ENCODE assay signal across 8 mouse cellular contexts in genomic region chr7:133176256-133177178, GRCm38 (mm10). TPM values are rescaled to one million over a fixed set of nuclear protein-coding genes. Genes with fewer than 3 reads are reported as not detected.
DNase-seq lines count a peak whose midpoint lies in the region; ATAC-seq and TF ChIP-seq lines count a peak whose summit lies in the region.
"Had no signal": no experiment of that assay in that cellular context is flagged by ENCODE, and none has a peak within 500 bp of the region (broad histone marks: within the 10 kb centered on the region; RNA-seq: fewer than 3 reads in every experiment).

No protein-coding gene starts in this region.

- no peak overlapping the region for H3K9ac ChIP-seq in midbrain, embryonic 11.5 days (ENCODE audit: low read length)
- H3K9ac ChIP-seq in midbrain, embryonic 13.5 days (replicated peaks), result no peak overlapping the region
- no peak overlapping the region for H3K9ac ChIP-seq in heart, embryonic 16.5 days (ENCODE audit: low read length)
- H3K9ac ChIP-seq: limb, embryonic 12.5 days had no signal

- no peak overlapping the region for H3K4me3 ChIP-seq in midbrain, embryonic 11.5 days (ENCODE audit: low read depth, low read length)
- no peak overlapping the region for H3K4me3 ChIP-seq in midbrain, embryonic 13.5 days (replicated peaks)
- no peak overlapping the region for H3K4me3 ChIP-seq in heart, embryonic 16.5 days (ENCODE audit: low read length)
- no peak overlapping the region for H3K4me3 ChIP-seq in myocyte
- H3K4me3 ChIP-seq: limb, embryonic 12.5 days had no signal

- no peak overlapping the region for H3K27ac ChIP-seq in midbrain, embryonic 11.5 days (ENCODE audit: low read depth, low read length)
- H3K27ac ChIP-seq in midbrain, embryonic 13.5 days, result no peak overlapping the region
- H3K27ac ChIP-seq in heart, embryonic 16.5 days (ENCODE audit: low read length), result peak overlapping the region; percentile 52
- H3K27ac ChIP-seq: limb, embryonic 12.5 days had no signal

- no peaks in the 10 kb centered on the region for H3K79me2 ChIP-seq in myocyte (ENCODE audit: control insufficient read depth, insufficient read depth)

- no peak for TF ChIP-seq POLR2A in myocyte (IDR thresholded peaks at IDR 0.05; ENCODE audit: insufficient read length, low read depth)

- no peak overlapping the region for H3K4me2 ChIP-seq in midbrain, embryonic 11.5 days
- H3K4me2 ChIP-seq in midbrain, embryonic 13.5 days (replicated peaks), result no peak overlapping the region
- peak overlapping the region; percentile 47 for H3K4me2 ChIP-seq in heart, embryonic 16.5 days (ENCODE audit: low read depth, low read length)
- H3K4me2 ChIP-seq in myocyte (ENCODE audit: low read depth), result peak overlapping the region; percentile 10
- H3K4me2 ChIP-seq: limb, embryonic 12.5 days had no signal

- H3ac ChIP-seq in myocyte (ENCODE audit: control insufficient read depth, insufficient read length), result no peak overlapping the region

- no peak for ATAC-seq in midbrain, embryonic 11.5 days (ENCODE audit: low FRiP score)
- no peak for ATAC-seq in midbrain, embryonic 13.5 days
- ATAC-seq in heart, embryonic 16.5 days (replicated peaks; ENCODE audit: extremely low read depth, insufficient read depth, low FRiP score), result peak; percentile 88
- no peak for ATAC-seq in erythroblast, adult 5-6 weeks (replicated peaks; ENCODE audit: low FRiP score, poor library complexity, severe bottlenecking)

- peak; percentile 54 for DNase-seq in midbrain, embryonic 11.5 days (ENCODE audit: low spot score, missing footprints)
- peak; percentile 96 to 97 for DNase-seq in cerebellum, postnatal 10 days
- no peak for DNase-seq in left cerebral cortex, postnatal 14 days (ENCODE audit: low spot score in 2 of 2)

- no peaks in the 10 kb centered on the region for H3K4me1 ChIP-seq in midbrain, embryonic 11.5 days (ENCODE audit: control insufficient read depth, insufficient read depth, low read length)
- H3K4me1 ChIP-seq in midbrain, embryonic 13.5 days (replicated peaks), result no peaks in the 10 kb centered on the region
- H3K4me1 ChIP-seq in heart, embryonic 16.5 days (ENCODE audit: control insufficient read depth, insufficient read depth, low read length), result peaks cover 15% of the 10 kb centered on the region

- WGBS in midbrain, embryonic 11.5 days, result 82% methylated on average over 10 of the region's 10 CpGs
- WGBS in midbrain, embryonic 13.5 days, result 80% methylated on average over 10 of the region's 10 CpGs
- 27% methylated on average over 10 of the region's 10 CpGs for WGBS in heart, embryonic 16.5 days

- no peaks in the 10 kb centered on the region for H3K27me3 ChIP-seq in midbrain, embryonic 11.5 days (ENCODE audit: control insufficient read depth, insufficient read depth, low read length)
- no peaks in the 10 kb centered on the region for H3K27me3 ChIP-seq in midbrain, embryonic 13.5 days
- no peaks in the 10 kb centered on the region for H3K27me3 ChIP-seq in heart, embryonic 16.5 days (ENCODE audit: control insufficient read depth, insufficient read depth, low read length)
- H3K27me3 ChIP-seq in myocyte (ENCODE audit: control insufficient read depth, insufficient read depth, insufficient read length), result no peaks in the 10 kb centered on the region
- H3K27me3 ChIP-seq: limb, embryonic 12.5 days had no signal

- no peaks in the 10 kb centered on the region for H3K36me3 ChIP-seq in midbrain, embryonic 11.5 days (ENCODE audit: control insufficient read depth, insufficient read depth, low read length)
- H3K36me3 ChIP-seq in midbrain, embryonic 13.5 days, result no peaks in the 10 kb centered on the region
- no peaks in the 10 kb centered on the region for H3K36me3 ChIP-seq in heart, embryonic 16.5 days (ENCODE audit: control insufficient read depth, insufficient read depth)
- no peaks in the 10 kb centered on the region for H3K36me3 ChIP-seq in myocyte (ENCODE audit: control insufficient read depth, insufficient read depth)
- H3K36me3 ChIP-seq: limb, embryonic 12.5 days had no signal

- no peaks in the 10 kb centered on the region for H3K9me3 ChIP-seq in midbrain, embryonic 11.5 days (ENCODE audit: control insufficient read depth, low read length)
- H3K9me3 ChIP-seq in midbrain, embryonic 13.5 days, result no peaks in the 10 kb centered on the region
- H3K9me3 ChIP-seq in heart, embryonic 16.5 days (replicated peaks; ENCODE audit: control insufficient read depth, low read length), result no peaks in the 10 kb centered on the region
- H3K9me3 ChIP-seq: limb, embryonic 12.5 days had no signal

- intact Hi-C loops in left cerebral cortex, postnatal 14 days (cut with DNase I), result no loop called here

TF ChIP-seq in myocyte, 11 proteins besides CTCF, POLR2A, EP300 and RAD21:
- TF ChIP-seq E2F4 (IDR thresholded peaks at IDR 0.05; ENCODE audit: insufficient read depth) (no peak), MYOG (IDR thresholded peaks at IDR 0.05; ENCODE audit: control insufficient read depth in 1 of 3, insufficient read depth in 1 of 3, insufficient read length in 2 of 3, low read depth in 2 of 3) (no peak), CEBPB (IDR thresholded peaks at IDR 0.05; ENCODE audit: insufficient read depth, poor library complexity, severe bottlenecking) (no peak), USF1 (IDR thresholded peaks at IDR 0.05; ENCODE audit: low read depth) (no peak)

RNA-seq across cellular contexts. Expression of gene Ctbp2, which starts 52.4 kb away (rescaled TPM):
- 118 and 131 TPM in 2 replicates for polyA plus RNA-seq in midbrain, embryonic 11.5 days (2014; fragmentation: Nextera tagmentation; extraction: Ambion mirVana)
- polyA plus RNA-seq in midbrain, embryonic 13.5 days (2015; fragmentation: Nextera tagmentation; extraction: Ambion mirVana), result 88.4 and 91.0 TPM in 2 replicates
- 44.6 and 45.1 TPM in 2 replicates for polyA plus RNA-seq in heart, embryonic 16.5 days (2015; fragmentation: Nextera tagmentation; extraction: Ambion mirVana)
- 22.4 TPM for polyA plus RNA-seq in myocyte (2012; fragmentation: generic; extraction: Trizol)
- 10 to 100 TPM; 26.0 to 26.2 TPM for total RNA-seq in left cerebral cortex, postnatal 14 days (2021)
- 11.1 and 21.3 TPM in 2 replicates for total RNA-seq in erythroblast, adult 5-6 weeks (2015; ENCODE audit: low replicate concordance)
- 9.5 and 11.6 TPM in 2 replicates for total RNA-seq in erythroblast, adult 5-6 weeks (2017; ENCODE audit: low replicate concordance)

RNA-seq across cellular contexts. Expression of gene Fgfr2, which starts 53.4 kb away (rescaled TPM):
- polyA plus RNA-seq in midbrain, embryonic 11.5 days (2014; fragmentation: Nextera tagmentation; extraction: Ambion mirVana), result 85.3 and 92.0 TPM in 2 replicates
- 29.9 and 39.4 TPM in 2 replicates for polyA plus RNA-seq in midbrain, embryonic 13.5 days (2015; fragmentation: Nextera tagmentation; extraction: Ambion mirVana)
- 20.3 and 27.2 TPM in 2 replicates for polyA plus RNA-seq in heart, embryonic 16.5 days (2015; fragmentation: Nextera tagmentation; extraction: Ambion mirVana)
- 0.17 TPM for polyA plus RNA-seq in myocyte (2012; fragmentation: generic; extraction: Trizol)
- total RNA-seq in left cerebral cortex, postnatal 14 days (2021), result 10 to 100 TPM; 27.3 to 32.7 TPM
- total RNA-seq in erythroblast, adult 5-6 weeks (2015; ENCODE audit: low replicate concordance), result not detected in 2 replicates
- total RNA-seq in erythroblast, adult 5-6 weeks (2017; ENCODE audit: low replicate concordance), result 0.28 and 4.8 TPM in 2 replicates

Comparison
In these comparisons a context has a peak if more than half of its experiments do, and no peak if none do; other contexts are left out.
1. DNase-seq: peak in midbrain, embryonic 11.5 days (single experiment) and cerebellum, postnatal 10 days (2 of 2); none in left cerebral cortex, postnatal 14 days (0 of 2).
2. H3K4me2 ChIP-seq: peak in heart, embryonic 16.5 days (single experiment) and myocyte (single experiment); none in midbrain, embryonic 11.5 days (single experiment) and midbrain, embryonic 13.5 days (single experiment).
3. RNA of gene Fgfr2, which starts 53.4 kb away (polyA plus RNA-seq): 85.3 to 92.0 TPM in midbrain, embryonic 11.5 days, 29.9 to 39.4 TPM in midbrain, embryonic 13.5 days and 20.3 to 27.2 TPM in heart, embryonic 16.5 days; 0.17 TPM in myocyte (single experiment); every median in the first group is over 10 times any median in the second.